Mouse (Mus musculus) spleen, postnatal 10 days (tissue): ENCODE measurements around the gene Gp1bb.

ENCODE experiments used
- DNase-seq, 2 experiments: peaks; one replicate each; pipeline ENCODE4 v3.0.0; 2021 to 2022; ENCODE audit warnings: low spot score in 2 of 2

Gp1bb gene

DNA sequence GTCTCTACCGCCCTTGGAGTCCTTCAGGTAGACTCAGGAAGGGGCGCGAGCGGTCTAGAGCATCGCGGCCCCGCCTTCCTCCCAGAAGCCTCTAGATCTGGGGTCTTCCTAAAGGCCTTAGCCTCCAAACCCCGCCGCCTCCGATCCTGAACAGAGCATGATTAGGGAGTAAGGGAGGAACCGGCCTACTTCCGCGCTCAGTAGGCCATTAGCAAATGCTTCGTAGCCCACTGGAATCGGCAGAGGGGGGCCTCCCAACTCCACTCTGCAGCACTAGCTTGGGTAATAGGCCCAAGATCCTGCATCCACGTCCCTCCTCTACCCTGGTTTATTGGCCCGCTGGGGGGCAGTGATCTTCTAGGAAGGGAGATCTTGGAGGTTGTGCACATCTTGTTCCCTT, at the start of gene Gp1bb:
TSS of gene Gp1bb (minus strand) at position 385 of the 400 bp plus-strand sequence.
- no peak for DNase-seq

DNA sequence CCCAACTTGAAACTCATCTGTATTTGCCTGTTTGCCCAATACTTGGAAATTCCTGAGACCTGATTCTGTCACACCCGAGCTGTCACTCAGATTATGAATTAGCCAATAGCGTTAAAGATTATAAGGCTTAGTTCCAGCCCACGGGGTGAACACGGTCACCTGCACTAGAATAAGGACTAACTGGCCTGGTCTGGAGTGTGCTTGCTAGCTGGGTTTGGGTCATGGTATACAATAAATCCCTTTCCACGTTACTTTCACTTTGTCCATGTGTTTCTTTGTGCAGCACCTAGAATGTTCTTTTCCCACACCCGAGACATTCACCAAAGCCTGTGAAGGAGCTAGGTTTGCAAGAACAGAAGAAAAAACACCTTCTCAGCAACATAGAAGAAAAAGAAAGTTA, 47.7 kb upstream of the Gp1bb start:
- no peak for DNase-seq

DNA sequence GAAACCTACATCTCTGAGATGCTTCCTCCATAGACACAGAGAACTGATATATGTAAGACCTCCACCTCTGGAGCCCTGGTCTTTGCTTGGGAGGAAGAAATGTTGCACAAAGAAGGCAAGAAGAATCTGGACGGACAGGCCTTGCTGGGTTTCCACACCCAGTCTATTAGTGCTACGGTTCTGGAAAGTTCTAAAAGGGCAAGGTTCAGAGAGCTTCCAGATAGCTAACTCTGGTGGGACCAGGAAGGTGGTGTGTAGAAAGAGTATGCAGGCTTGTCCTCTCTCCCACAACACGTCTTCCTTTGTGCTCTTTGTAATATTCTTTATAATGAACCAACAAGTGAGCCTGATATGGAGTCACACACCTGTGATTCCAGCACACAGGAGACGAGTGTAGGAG, 36.4 kb upstream of the Gp1bb start:
- DNase-seq, result no peak

DNA sequence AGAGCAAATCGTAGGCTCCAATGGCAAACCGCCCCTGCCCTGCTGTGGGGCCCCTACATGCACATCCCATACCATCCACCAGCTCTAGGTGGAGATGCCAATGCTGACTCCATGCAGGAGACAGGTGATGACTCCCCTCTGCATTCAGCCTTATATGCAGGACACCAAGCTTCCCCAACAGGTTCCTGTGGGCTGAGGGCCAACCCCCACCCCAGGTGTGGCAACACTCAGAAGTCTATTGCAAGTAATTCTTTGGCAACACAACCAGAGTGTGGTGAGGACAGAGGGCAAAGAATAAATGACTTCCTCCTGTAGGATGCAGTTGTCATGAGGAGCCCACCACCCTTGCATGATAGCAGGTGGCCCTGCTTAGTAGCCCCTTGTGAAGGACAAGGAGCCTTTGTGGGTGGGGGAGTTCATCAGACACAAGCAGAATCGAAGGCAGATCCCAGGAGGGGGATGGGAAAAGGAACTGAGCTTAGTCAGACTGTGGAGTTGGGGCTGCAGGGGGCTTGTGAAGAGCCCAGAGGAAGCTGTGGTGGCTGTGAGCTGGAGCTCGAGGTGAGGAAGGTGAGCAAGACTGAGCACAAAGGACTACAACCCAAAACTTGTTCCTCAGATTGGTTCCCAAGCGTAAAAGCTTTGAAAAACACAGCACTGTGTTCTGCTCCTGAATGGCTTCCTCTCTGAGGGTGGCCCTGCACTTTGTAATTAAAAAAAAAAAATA, 33.3 kb upstream of the Gp1bb start:
- DNase-seq, result peak in 1 of 2 experiments; percentile 23

DNA sequence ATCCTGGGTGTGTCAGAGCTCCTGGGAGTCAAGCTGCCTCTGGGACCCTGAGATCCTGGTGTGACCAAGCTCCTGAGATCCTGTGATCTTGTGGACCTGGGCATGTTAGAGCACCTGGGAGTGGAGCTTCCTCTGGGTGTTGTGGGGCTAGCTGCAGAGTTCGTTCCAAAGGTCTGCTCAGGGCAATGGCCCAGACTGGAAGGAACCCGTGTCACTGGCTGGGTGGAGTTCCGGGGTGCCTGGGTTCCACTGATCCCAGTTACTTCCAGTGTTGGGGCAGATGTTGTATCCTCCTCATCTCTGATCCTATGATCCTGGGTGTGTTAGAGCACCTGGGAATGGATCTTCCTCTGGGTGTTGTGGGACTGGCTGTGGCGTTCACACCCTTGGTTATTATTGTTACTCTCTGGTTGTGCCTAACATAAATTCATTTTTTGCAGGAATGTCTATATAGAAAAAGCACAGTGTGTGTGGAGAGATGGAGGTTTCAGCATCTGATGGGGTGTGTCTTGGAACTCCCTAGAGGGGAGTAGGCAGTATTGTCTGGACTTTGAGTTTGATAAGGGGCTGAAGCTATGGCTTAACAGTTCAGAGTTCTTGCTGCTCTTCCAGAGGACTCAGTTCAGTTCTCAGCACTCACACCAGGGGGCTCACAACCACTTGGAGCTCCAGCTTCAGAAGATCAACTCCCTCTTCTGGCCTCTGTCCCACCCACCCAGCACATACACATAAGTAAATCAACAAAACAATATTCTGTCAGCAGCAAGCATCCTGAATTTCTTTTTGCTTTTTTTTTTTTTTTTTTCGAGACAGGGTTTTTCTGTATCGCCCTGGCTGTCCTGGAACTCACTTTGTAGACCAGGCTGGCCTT, 31.3 kb upstream of the Gp1bb start:
- no peak for DNase-seq

DNA sequence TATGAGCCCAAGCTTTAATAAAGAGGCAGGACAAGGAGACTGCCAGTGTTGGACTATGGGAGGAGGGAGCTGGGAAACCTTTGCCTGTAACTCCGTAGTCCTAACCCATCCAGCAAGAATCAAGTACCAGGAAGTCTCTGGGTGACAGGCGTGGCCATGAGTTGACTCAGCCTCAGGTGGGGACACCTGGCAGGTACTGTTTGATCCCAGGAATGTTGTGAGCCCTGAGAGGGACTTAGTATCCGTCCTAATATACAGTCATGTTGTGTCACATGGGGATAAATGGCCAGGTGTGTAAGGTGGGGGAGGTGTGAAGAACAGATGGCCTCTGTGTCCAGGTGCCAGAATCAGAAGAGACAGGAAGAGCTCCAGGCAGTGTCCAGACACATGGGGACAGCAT, 26.9 kb upstream of the Gp1bb start:
- DNase-seq, result no peak

DNA sequence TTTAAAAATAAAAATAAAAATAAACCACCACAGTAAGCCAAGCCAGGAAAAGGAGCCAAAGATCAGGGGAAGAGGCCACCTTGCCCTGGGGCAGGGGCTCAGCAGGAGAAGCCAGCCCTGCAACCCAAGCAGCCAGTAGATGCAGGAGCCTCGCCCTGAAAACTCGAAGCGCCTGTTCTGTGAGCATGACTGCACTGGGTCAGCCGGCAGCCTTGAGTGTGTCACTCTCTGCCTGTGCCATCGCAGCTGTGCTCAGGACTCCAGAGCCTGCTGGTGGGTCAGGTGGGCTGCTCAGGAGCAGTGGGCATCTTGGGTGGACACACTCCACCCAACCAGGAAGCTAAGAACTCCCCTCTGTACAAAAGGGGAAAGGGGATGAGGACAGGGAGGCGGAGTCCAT, 23.1 kb upstream of the Gp1bb start:
- no peak for DNase-seq

DNA sequence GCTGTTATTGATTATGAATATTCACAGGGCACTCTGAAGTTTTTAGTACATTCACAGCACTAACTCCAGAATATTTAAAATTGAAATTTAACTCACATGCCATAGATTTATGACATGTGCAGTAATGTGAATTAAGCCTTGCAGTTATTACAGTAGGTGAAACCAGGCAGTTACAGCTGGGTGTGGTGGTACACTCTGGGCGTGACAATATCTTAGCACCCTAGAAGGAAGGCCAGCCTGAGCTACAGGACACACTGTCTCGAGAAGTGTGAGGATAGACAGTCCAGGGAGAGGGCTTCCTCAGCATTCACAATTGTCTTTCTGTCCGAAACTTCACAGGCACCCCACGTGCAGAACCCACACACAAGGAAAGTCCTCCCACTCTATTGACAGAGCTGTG, 22.3 kb upstream of the Gp1bb start:
- no peak for DNase-seq

DNA sequence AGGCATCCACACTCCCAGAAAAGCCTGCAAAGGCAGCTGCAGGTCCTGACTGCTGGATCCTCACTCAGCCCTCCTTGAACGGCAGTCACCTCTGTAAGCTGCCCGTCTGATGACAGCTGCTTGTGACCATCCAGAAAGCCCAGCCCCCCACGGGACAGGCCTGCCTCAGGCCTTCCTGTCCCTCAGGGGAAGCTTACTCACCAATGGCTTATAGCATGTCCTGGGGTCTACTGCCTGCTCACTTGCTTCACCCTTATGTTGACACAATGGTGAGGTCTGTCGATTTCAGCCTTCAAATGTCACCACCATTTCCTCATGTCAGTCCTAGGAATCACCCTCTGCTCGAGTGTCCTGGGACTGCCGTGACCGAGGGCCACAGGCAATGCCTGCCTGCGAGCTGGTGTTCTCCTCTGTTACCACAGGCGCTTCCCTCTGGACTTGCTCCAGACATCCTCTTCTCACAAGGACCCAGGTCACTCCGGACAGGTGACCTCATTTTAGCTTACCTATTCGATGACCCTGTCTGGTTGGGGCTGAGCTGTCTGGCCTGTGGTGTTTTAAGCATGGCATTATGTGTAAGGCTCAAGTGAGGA, 21.3 kb upstream of the Gp1bb start:
- no peak for DNase-seq

DNA sequence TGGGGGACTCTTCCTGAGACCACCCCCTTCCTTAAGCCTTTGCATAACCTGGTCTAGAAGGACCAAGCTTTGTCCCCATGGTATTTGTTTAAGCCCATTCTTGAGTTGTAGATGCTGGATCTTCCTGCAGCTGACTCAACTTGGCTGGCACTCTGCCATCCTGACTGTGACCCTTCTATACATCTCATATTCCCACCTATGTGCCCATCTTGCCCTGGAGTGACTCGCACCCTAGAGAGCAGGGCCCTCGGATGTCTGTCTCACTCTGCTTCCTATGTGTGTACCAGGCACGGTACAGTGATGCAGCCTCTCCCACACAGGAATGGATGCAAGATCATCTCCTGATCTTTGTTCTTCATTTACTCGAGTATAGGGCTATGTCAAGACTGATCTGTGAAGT, 20.7 kb upstream of the Gp1bb start:
- DNase-seq, result no peak

DNA sequence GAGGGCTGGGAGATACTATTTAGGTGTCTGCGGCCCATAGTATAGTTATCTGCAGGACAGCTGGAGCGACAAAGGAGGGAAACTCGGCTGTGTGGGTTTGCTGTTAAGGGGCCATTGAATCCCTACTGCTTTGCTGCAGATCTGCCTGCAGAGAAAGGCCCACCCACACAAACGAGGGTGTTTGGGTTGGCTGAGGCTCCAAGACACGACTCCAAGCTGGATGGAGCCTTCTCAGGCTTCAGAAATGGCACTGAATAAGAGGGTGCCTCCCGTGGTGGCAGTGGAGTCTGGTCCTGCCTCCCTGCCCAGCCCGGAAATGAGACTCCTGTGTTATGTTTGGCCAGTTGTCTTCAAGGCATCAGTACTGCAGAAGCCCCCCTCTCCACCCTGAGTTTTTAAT, 20.1 kb upstream of the Gp1bb start:
- DNase-seq, result no peak

DNA sequence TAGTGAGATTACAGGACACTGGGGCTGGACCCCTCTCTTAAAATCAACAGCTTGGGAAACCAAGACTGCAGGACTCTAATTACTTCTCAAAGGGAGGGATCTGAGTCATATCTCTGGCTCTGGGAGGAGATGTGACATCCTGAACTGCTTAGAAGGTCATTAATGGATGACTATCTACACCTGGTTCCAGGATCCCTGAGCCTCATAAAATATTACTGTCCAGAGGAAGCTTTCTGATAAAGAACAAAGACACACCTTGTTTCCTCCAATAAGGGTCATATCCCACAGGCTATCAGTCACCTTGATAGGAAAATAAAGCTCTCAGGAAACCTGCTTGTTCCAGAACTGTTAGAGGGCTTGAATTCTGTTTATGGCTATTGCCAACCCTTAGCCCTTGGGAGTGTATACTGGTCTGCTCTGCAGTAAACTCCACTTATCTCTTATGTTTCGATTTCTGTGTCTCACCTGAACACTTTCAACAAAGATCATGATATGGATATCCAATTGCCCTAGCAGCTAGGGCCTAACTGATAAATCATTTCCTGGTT, 17.3 kb upstream of the Gp1bb start:
- no peak for DNase-seq

DNA sequence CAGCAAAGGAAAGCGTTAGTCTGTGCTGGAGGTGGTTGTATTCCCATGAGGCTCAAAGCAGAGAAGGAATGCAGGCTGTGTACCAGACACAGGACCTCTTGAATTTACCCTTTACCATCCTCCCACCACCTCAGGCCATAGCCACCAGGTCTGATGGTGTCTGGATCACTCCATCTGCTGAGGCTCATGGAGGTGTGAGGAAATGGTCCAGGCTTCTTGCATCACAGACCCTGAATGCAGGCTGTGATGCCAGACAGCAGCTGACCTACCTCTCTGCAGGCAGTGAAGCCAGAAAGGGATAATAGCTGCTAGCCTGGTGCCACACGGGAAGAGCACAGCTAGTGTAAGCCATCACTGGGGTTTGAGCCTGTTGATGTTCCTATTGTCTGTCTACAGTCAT, 16.2 kb upstream of the Gp1bb start:
- DNase-seq, result no peak

DNA sequence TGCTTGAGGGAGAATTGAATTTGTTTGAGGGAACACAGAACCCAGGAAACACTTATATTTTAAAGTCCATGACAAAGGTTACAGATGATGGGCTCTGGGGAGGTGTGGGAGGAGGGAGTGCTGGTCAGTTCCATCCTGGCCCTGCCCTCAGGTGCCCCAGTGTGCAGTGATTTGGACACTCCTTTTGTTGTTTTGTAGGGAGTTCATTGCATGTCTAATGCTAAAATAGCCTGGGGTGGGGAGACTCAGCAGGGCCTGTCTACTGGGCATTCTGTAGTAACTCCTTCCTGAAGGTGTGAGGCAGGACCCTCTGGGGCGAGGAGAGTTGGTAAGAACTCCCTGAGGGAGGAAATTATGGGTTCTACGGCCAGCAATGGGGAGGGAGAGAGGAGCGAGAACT, 14.6 kb upstream of the Gp1bb start:
- no peak for DNase-seq

DNA sequence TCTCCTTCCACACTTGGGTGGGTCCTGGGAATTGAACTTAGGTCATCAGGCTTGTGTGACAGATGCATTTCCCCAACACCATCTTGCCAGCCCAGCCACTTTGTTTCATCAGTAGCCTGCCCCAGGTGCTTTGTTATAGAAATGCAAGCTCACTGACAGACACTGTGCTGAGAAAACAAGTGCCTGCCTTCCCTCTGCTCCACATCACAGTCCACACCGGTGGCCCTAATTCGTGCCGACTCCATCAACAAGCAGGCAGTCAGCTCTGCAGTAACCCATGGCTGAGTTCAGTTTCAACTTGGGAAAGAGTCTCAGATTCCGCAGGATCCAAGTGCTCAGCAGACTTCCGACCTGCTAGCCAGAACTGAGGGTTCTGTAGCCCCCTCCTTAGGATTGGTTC, 14.2 kb upstream of the Gp1bb start:
- DNase-seq, result no peak

DNA sequence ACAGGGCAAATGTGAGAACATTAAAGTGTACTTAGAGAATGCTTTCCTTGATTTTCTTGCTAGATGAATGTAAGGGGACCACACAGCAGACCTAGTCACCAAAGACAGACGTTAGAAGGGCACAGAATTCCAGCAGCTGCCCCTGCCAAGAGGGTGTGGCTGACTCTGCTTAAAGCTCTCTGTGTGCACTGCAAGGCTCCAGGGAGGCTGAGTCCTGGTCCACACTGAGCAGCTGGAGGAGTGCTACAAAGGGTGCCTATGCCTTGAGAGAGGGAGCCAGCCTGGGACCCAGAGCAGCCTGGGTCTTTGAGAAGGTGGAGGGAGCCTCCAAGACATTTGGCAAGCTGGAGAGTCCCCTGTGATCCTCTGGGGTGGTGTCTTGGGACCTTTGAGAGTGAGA, 11.1 kb upstream of the Gp1bb start:
- no peak for DNase-seq

DNA sequence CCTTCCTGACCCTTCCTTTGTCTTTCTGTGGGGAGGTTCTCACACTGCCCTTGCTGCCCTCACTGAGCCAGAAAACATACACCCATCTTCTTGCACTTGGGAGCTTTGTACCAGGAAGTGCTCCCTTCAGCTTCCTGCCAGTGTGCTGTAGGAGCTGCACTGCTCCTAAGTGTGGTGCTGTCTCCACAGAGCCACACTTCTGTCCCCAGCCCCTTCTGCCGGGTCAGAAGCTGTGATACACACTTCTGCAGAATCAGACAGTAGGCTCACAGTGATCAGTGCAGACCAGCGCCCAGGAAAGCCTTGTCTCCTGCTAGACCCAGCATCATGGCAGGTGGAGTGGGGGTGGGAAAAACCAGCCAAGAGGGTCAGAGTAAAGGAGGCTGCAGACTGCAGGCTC, 10.6 kb upstream of the Gp1bb start:
- no peak for DNase-seq

DNA sequence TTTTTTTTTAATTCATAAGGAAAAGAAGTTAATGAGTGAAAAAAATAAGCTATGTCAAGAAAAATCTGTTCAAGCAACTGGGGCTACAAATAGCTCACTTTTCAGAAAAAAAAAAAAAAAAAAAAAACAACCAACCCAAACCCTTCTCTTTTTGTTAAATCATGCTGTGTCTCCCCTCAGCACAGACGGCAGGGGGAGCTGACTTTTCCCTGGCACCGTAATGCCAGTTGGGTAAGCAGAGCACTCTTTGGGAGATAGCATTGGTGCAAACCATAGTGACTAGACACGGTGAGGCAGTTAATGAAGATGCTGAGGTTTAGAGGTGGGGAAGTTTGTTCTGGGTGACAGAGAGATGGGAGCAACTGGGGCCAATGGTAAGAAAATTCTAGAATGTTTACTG, 9.9 kb upstream of the Gp1bb start:
- no peak for DNase-seq

DNA sequence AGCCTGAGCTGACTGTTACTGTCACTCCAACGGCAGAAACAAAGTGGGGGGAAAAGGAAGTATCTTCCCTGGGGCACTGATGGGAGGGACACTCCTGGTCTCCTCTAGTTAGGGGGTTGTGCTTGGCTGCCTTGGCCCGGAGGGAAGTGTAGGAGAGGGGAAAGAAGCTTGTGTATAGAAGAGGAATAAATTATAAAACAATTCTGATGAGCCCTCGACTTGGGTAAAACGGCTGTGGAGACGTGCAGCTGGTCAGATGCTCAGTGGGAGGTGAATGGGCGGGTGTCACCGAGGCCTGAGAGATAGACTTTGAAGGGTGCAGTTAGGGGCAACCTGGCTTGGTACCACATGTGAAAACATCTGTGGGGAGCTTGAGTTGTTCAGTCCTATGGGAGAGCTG, 8.9 kb upstream of the Gp1bb start:
- DNase-seq, result no peak

DNA sequence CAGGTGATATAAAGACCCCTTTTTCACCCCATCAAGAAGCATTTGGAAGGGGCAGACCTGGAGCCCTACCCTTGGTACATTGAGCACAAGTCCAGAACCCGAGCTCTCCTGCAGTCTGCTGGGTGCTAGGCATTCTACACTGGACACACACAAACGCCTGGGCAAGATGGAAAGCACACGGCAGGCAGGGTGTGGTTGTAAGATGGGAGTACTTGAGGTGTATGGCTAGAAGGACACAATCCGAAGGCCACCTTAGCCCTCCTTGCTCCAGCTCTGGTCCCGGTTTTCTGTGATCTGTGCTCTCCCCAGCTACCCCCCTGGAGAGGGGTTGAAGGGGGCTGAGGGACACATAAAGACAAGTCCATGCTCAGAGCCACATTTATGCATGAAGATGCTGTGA, 8.1 kb upstream of the Gp1bb start:
- DNase-seq, result no peak

DNA sequence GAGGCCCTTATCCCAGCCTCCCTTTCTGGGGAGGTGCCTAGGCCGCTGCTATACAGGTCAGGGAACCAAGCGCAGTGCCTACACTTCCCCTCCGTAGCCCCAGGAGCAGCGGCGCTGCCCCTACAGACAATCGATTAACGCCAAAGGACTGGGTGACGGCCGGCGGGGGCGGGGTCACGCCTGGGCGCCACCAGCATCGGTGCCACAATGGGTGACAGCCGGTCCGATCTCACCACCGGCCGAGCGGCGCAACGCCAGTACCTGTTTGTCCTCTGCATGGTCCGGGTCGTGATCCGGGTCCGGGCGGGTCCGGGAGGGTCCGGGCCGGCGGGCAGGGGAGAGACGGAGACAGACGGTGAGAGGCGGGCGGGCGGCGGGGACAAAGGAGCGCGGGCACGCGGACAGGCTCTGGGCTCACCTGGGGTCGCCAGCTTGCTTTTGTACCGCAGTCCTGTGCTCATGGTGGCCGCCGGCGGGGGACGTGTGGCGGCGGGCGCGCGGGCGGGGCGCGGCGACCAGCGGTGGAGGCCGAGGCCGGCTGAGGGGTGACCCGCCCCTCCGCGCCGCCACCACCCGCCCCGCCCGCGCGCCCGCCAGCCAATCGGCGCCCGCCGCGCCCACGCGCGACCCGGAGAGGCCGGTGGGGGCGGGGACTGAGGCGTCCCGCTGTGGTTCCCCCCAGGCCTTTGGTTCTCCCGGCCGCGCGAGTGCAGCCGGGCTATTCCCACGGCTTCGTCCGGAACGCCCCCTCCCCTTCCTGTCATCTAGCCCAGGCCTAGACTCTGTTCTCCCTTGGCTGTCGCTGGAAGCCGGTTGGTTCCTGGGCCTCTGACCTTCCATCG, 7.4 kb upstream of the Gp1bb start, which contains the start of gene Sept5:
TSS of gene Sept5 (minus strand) at position 565 of the 842 bp plus-strand sequence.
- peak in 1 of 2 experiments; percentile 48 for DNase-seq

DNA sequence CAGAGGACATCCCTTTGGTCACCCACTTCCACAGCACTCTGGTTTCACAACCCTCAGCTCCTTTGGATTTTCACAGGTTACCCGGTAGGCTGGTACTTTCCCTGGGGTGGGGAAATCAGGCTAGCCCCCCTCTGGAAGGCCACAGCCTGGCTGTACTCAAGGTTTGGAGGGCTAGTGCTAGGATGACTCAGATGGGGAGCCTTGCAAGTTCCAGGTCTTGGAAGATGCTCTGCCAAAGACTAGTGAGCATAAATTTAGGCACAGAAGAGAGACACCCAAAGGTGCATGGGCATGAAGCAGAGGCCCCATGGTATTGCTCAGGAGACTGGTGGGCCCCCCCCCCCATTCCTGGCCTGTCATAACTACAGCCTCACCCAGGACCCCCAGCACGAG, 6.7 kb upstream of the Gp1bb start:
- no peak for DNase-seq
